Mouse (Mus musculus): Measurements from ENCODE around the gene Gtf3c4. TPM values are rescaled to one million over a fixed set of nuclear protein-coding genes. Genes with fewer than 3 reads are reported as not detected.

The Gtf3c4 gene
- polyA plus RNA-seq, 1 experiment from 2014 or later = 16.5 TPM

Other genes starting within 250 kb of the Gtf3c4 start
- gene Gfi1b, start 218.4 kb downstream of the Gtf3c4 start, polyA plus RNA-seq (2015; fragmentation: Nextera tagmentation; extraction: Ambion mirVana) = 0.69 and 1.1 TPM in 2 replicates
- 18.4 and 22.9 TPM in 2 replicates for gene Tsc1, start 199.1 kb downstream of the Gtf3c4 start, polyA plus RNA-seq (2015; fragmentation: Nextera tagmentation; extraction: Ambion mirVana)
- gene Spaca9, start 140.6 kb downstream of the Gtf3c4 start, polyA plus RNA-seq (2015; fragmentation: Nextera tagmentation; extraction: Ambion mirVana) = 2.7 and 3.0 TPM in 2 replicates
- 0.99 and 1.0 TPM in 2 replicates for gene Ak8, start 140.2 kb downstream of the Gtf3c4 start, polyA plus RNA-seq (2015; fragmentation: Nextera tagmentation; extraction: Ambion mirVana)
- 14.9 and 15.6 TPM in 2 replicates for gene Ddx31, start within 50 bp of the Gtf3c4 start, polyA plus RNA-seq (2015; fragmentation: Nextera tagmentation; extraction: Ambion mirVana)
- not detected in 2 replicates for gene Barhl1, start 76.3 kb upstream of the Gtf3c4 start, polyA plus RNA-seq (2015; fragmentation: Nextera tagmentation; extraction: Ambion mirVana)
- 0.31 and 0.35 TPM in 2 replicates for gene Cfap77, start 214.7 kb upstream of the Gtf3c4 start, polyA plus RNA-seq (2015; fragmentation: Nextera tagmentation; extraction: Ambion mirVana)
- gene Ttf1, start 219.9 kb upstream of the Gtf3c4 start, polyA plus RNA-seq (2015; fragmentation: Nextera tagmentation; extraction: Ambion mirVana) = 11.5 and 11.7 TPM in 2 replicates

All from kidney, embryonic 15.5 days (tissue).